Mouse (Mus musculus): Measurements from ENCODE around the gene Mrln.

The Mrln gene

GRCm38 (mm10) chr10:70204505-70205399 lies at the start of gene Mrln:
Gene Mrln, plus strand, starts transcription at chr10:70204664.
- no peak for DNase-seq

- no peak for DNase-seq
These were observed 47.9 kb upstream of the Mrln start for GRCm38 (mm10) chr10:70156431-70157165.

GRCm38 (mm10) chr10:70159651-70160320 lies 44.7 kb upstream of the Mrln start:
- DNase-seq: no peak

GRCm38 (mm10) chr10:70160811-70161210 lies 43.7 kb upstream of the Mrln start:
- no peak for DNase-seq

GRCm38 (mm10) chr10:70161504-70161903 lies 43.0 kb upstream of the Mrln start:
- DNase-seq: no peak

GRCm38 (mm10) chr10:70163681-70164080 lies 40.8 kb upstream of the Mrln start:
- DNase-seq: no peak

- DNase-seq: no peak
These were observed 38.6 kb upstream of the Mrln start for GRCm38 (mm10) chr10:70165877-70166276.

- DNase-seq: no peak
These were observed 38.0 kb upstream of the Mrln start for GRCm38 (mm10) chr10:70166427-70166826.

GRCm38 (mm10) chr10:70167625-70168024 lies 36.8 kb upstream of the Mrln start:
- DNase-seq: no peak

GRCm38 (mm10) chr10:70168396-70168795 lies 36.1 kb upstream of the Mrln start:
- no peak for DNase-seq

- DNase-seq: peak; percentile 47
These were observed 35.4 kb upstream of the Mrln start for GRCm38 (mm10) chr10:70169044-70169443.

- DNase-seq: peak; percentile 65
These were observed 31.1 kb upstream of the Mrln start for GRCm38 (mm10) chr10:70173314-70173713.

GRCm38 (mm10) chr10:70174494-70175190 lies 29.8 kb upstream of the Mrln start:
- DNase-seq: no peak

GRCm38 (mm10) chr10:70180727-70181126 lies 23.7 kb upstream of the Mrln start:
- DNase-seq: no peak

GRCm38 (mm10) chr10:70181279-70181972 lies 23.0 kb upstream of the Mrln start:
- no peak for DNase-seq

GRCm38 (mm10) chr10:70183210-70184080 lies 21.0 kb upstream of the Mrln start:
- no peak for DNase-seq

- DNase-seq: no peak
These were observed 18.3 kb upstream of the Mrln start for GRCm38 (mm10) chr10:70186136-70186535.

- DNase-seq: no peak
These were observed 17.9 kb upstream of the Mrln start for GRCm38 (mm10) chr10:70186586-70186985.

- no peak for DNase-seq
These were observed 14.6 kb upstream of the Mrln start for GRCm38 (mm10) chr10:70189864-70190263.

GRCm38 (mm10) chr10:70194283-70194682 lies 10.2 kb upstream of the Mrln start:
- no peak for DNase-seq

- DNase-seq: no peak
These were observed 9.2 kb upstream of the Mrln start for GRCm38 (mm10) chr10:70195279-70195678.
